Mouse (Mus musculus): ENCODE measurements around the gene Rpl39l. TPM values are rescaled to one million over a fixed set of nuclear protein-coding genes. Genes with fewer than 3 reads are reported as not detected.
"Not testable (repeated sequence)": the region's sequence is repeated elsewhere in the genome, so short reads cannot be mapped to it uniquely, and the experiment has no call there.

Rpl39l gene
- polyA plus RNA-seq, 1 experiment from 2014 or later: not detected

GRCm38 (mm10) chr16:10208777-10209176 lies 38.8 kb downstream of the Rpl39l start:
- in situ Hi-C loops (cut with MboI; ENCODE audit: low pct_unique_long_range_greater_than_20kb): no loop called here
- ChIA-PET CTCF (interaction anchor here (1.0 kb wide), 1 partner anchor 39 kb away, joined by 3 read pairs; no protein-coding TSS in a partner anchor), POLR2A (no interaction called here)
- no peak for TF ChIP-seq CTCF (IDR thresholded peaks at IDR 0.05)
- DNase-seq (ENCODE audit: low read depth, low spot score): no peak
- H3K27me3 ChIP-seq: peaks cover 11% of the 10 kb centered on the region
- ATAC-seq: no peak

DNA sequence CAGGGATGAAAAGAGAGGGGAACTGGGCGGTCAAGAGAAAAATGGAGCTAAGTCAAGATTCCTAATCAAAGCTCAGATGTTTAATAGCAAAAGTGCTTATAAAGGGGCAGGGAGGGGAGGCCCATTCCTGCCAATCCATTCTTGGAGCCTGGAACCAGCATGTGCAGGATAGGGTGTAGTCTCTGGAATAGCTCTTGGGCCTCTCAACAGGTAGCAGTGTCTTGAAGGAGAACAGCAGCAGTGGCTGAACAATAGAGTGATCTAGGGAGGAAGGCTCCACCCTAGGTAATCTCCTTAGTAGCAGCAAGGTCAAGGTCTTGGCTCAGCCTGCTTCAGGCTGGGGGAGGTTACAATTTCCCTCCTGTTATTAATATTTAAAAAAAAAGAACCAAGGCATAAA lies 46.3 kb downstream of the Rpl39l start:
- CTCF ChIA-PET; H3K27me3 ChIP-seq; DNase-seq (ENCODE audit: low read depth, low spot score); POLR2A ChIA-PET; ATAC-seq; in situ Hi-C loops (cut with MboI; ENCODE audit: low pct_unique_long_range_greater_than_20kb): not testable (repeated sequence)

- CTCF ChIA-PET; ATAC-seq; DNase-seq (ENCODE audit: low read depth, low spot score); H3K27me3 ChIP-seq; POLR2A ChIA-PET; in situ Hi-C loops (cut with MboI; ENCODE audit: low pct_unique_long_range_greater_than_20kb): not testable (repeated sequence)
Measured at GRCm38 (mm10) chr16:10217020-10217419, 47.0 kb downstream of the Rpl39l start.

Other genes with a start within 250 kb of the Rpl39l start
- gene Grin2a, start 174.7 kb upstream of the Rpl39l start, polyA plus RNA-seq (2021): 0.42 TPM
- gene Atf7ip2, start 22.5 kb downstream of the Rpl39l start, polyA plus RNA-seq (2021): not detected
- gene Emp2, start 143.7 kb downstream of the Rpl39l start, polyA plus RNA-seq (2021): 14.1 TPM
- gene Tekt5, start 225.3 kb downstream of the Rpl39l start, polyA plus RNA-seq (2021): not detected
- 37.2 TPM for gene Nubp1, start 241.7 kb downstream of the Rpl39l start, polyA plus RNA-seq (2021)